Mouse (Mus musculus) ES-E14 (cell line): Measurements from ENCODE around the gene Mmachc. TPM values are rescaled to one million over a fixed set of nuclear protein-coding genes. Genes with fewer than 3 reads are reported as not detected.
A peak's percentile ranks its signal among the peaks of the same experiment; 100 is the strongest.

Experiments
- DNase-seq: peaks from one replicate; pipeline ENCODE4 v3.0.0-alpha.2; 2013; ENCODE audit warnings: low read depth, low spot score
- H3K27ac ChIP-seq: 2 replicates; pipeline ENCODE4 v1.5.1; 2012; ENCODE audit warnings: low read depth, mild to moderate bottlenecking, low read length, moderate library complexity, mixed read lengths; ENCODE audit not compliant: poor library complexity, insufficient read depth, severe bottlenecking
- H3K36me3 ChIP-seq: 2 replicates; pipeline ENCODE4 v1.6.1; 2012; ENCODE audit warnings: mild to moderate bottlenecking, low read length, moderate library complexity, mixed read lengths; ENCODE audit not compliant: control insufficient read depth, poor library complexity, insufficient read depth, severe bottlenecking
- H3K4me1 ChIP-seq, 2 experiments: fragments of 150-350 bp in 1 of 2; sonication (generic) in 1 of 2; 2 replicates each; pipeline ENCODE4 v1.6.1; 2012; ENCODE audit warnings: low read length in 2 of 2, mild to moderate bottlenecking in 1 of 2, mixed read lengths in 1 of 2; ENCODE audit not compliant: control insufficient read depth in 2 of 2, insufficient read depth in 2 of 2, poor library complexity in 1 of 2
- H3K4me3 ChIP-seq, 2 experiments: fragments of 150-350 bp in 1 of 2; sonication (generic) in 1 of 2; 2 replicates each; pipeline ENCODE4 v1.5.1; 2012; ENCODE audit warnings: low read length in 2 of 2, low read depth in 1 of 2, mild to moderate bottlenecking in 1 of 2, mixed read lengths in 1 of 2; ENCODE audit not compliant: insufficient read depth in 1 of 2, poor library complexity in 1 of 2, severe bottlenecking in 1 of 2
- H3K9ac ChIP-seq: 2 replicates; pipeline ENCODE4 v1.6.1; 2012; ENCODE audit warnings: low read depth, mild to moderate bottlenecking, low read length, mixed read lengths; ENCODE audit not compliant: poor library complexity, insufficient read depth, severe bottlenecking
- H3K9me3 ChIP-seq: fragments of 150-350 bp; sonication (generic); 2 replicates; pipeline ENCODE4 v1.6.1; 2012; ENCODE audit warnings: low read depth, mild to moderate bottlenecking, low read length; ENCODE audit not compliant: control insufficient read depth, insufficient read depth
- CHD2 ChIP-seq: IDR thresholded peaks from 2 replicates; pipeline ENCODE4 v1.6.1; 2014; ENCODE audit warnings: mild to moderate bottlenecking, low read depth, low read length, inconsistent platforms
- HCFC1 ChIP-seq: IDR thresholded peaks from 2 replicates; pipeline ENCODE4 v1.6.1; 2012; ENCODE audit warnings: low read length, inconsistent platforms, borderline replicate concordance; ENCODE audit not compliant: insufficient read depth
- MAFK ChIP-seq: IDR thresholded peaks from 2 replicates; pipeline ENCODE4 v1.6.1; 2014; ENCODE audit warnings: mild to moderate bottlenecking, low read depth, low read length, inconsistent platforms; ENCODE audit not compliant: insufficient read depth
- ZC3H11A ChIP-seq: IDR thresholded peaks from 2 replicates; pipeline ENCODE4 v1.6.1; 2012; ENCODE audit warnings: low read depth, mild to moderate bottlenecking, inconsistent platforms, low read length, borderline replicate concordance
- ZNF384 ChIP-seq: IDR thresholded peaks from 2 replicates; pipeline ENCODE4 v1.6.1; 2012; ENCODE audit warnings: low read depth, low read length, inconsistent platforms
- in situ Hi-C, 2 experiments: fragments of 600-800 bp; cut with MboI; formaldehyde crosslinking; loops; one replicate each; pipeline ENCODE4 v1.15.1; 2025; ENCODE audit warnings: low sequenced_read_pairs in 2 of 2, inconsistent platforms in 1 of 2; ENCODE audit not compliant: unreplicated experiment in 2 of 2
- total RNA-seq: library from RNA; depleted of rRNA; stranded (reverse); fragments of 300-350 nt; gene quantifications from 2 replicates; pipeline ENCODE4 v1.2.3, GENCODE M21; 2012; rRNA removed

Mmachc gene
- total RNA-seq, 1 experiment, result 18.7 TPM

GRCm38 (mm10) chr4:116655100-116655499 is 53.1 kb downstream of the Mmachc start:
- in situ Hi-C loops, result no loop called here
- H3K9ac ChIP-seq, result no peak overlapping the region
- H3K9me3 ChIP-seq, result no peaks in the 10 kb centered on the region
- H3K36me3 ChIP-seq, result no peaks in the 10 kb centered on the region
- TF ChIP-seq CHD2, result no peak
- peak; percentile 86 for TF ChIP-seq MAFK
- no peak overlapping the region for H3K4me3 ChIP-seq
- no peak for DNase-seq
- peaks cover 12 to 17% of the 10 kb centered on the region in 2 experiments for H3K4me1 ChIP-seq
- H3K27ac ChIP-seq, result no peak overlapping the region; the same call in 1 of the 2 replicates

- no peak overlapping the region for H3K9ac ChIP-seq
- in situ Hi-C loops, result no loop called here
- H3K9me3 ChIP-seq, result no peaks in the 10 kb centered on the region
- TF ChIP-seq ZC3H11A, result no peak
- no peak for TF ChIP-seq ZNF384
- TF ChIP-seq CHD2, result no peak
- TF ChIP-seq MAFK, result no peak
- TF ChIP-seq HCFC1, result no peak
- H3K4me3 ChIP-seq, result no peak overlapping the region
- no peak for DNase-seq
- H3K27ac ChIP-seq, result no peak overlapping the region
- H3K36me3 ChIP-seq, result no peaks in the 10 kb centered on the region
- H3K4me1 ChIP-seq, result peaks cover 12 to 14% of the 10 kb centered on the region in 2 experiments
These were observed 55.0 kb downstream of the Mmachc start for GRCm38 (mm10) chr4:116653228-116653627.

Other genes starting within 250 kb of the Mmachc start
- 24.5 and 28.4 TPM in 2 replicates for gene Mast2, start 244.2 kb downstream of the Mmachc start, total RNA-seq
- 2.6 and 3.7 TPM in 2 replicates for gene Ipp, start 200.9 kb downstream of the Mmachc start, total RNA-seq
- 10.1 and 11.4 TPM in 2 replicates for gene Tmem69, start 152.5 kb downstream of the Mmachc start, total RNA-seq
- gene Gpbp1l1, start 150.7 kb downstream of the Mmachc start, total RNA-seq, result 65.9 and 74.3 TPM in 2 replicates
- gene Ccdc17, start 111.8 kb downstream of the Mmachc start, total RNA-seq, result 2.7 and 2.9 TPM in 2 replicates
- 325 and 342 TPM in 2 replicates for gene Nasp, start 80.5 kb downstream of the Mmachc start, total RNA-seq
- gene Akr1a1, start 56.7 kb downstream of the Mmachc start, total RNA-seq, result 197 and 262 TPM in 2 replicates
- gene Prdx1, start 22.9 kb downstream of the Mmachc start, total RNA-seq, result 444 and 682 TPM in 2 replicates
- 18.6 and 21.9 TPM in 2 replicates for gene Ccdc163, start 103 bp upstream of the Mmachc start, total RNA-seq
- gene Tesk2, start 12.5 kb upstream of the Mmachc start, total RNA-seq, result 15.3 and 20.6 TPM in 2 replicates
- 47.4 and 51.9 TPM in 2 replicates for gene Toe1, start 99.2 kb upstream of the Mmachc start, total RNA-seq
- 23.1 and 32.2 TPM in 2 replicates for gene Mutyh, start 99.3 kb upstream of the Mmachc start, total RNA-seq
- 5.4 and 5.8 TPM in 2 replicates for gene Hpdl, start 113.3 kb upstream of the Mmachc start, total RNA-seq
- gene Zswim5, start 169.0 kb upstream of the Mmachc start, total RNA-seq, result 2.5 and 3.2 TPM in 2 replicates